Mouse (Mus musculus) E14TG2a.4 (cell line): ENCODE data around the gene Pacsin1.
A peak's percentile ranks its signal among the peaks of the same experiment; 100 is the strongest.

Source experiments
- H3K27me3 ChIP-seq: 2 replicates; pipeline ENCODE4 v1.6.1; 2014; ENCODE audit warnings: low read length, control low read depth; ENCODE audit not compliant: insufficient read depth
- H3K36me3 ChIP-seq: 2 replicates; pipeline ENCODE4 v1.6.1; 2014; ENCODE audit warnings: low read length, control low read depth; ENCODE audit not compliant: insufficient read depth
- H3K4me1 ChIP-seq: replicated peaks from 2 replicates; pipeline ENCODE4 v1.6.1; 2014; ENCODE audit warnings: low read depth, low read length, control low read depth
- H3K4me3 ChIP-seq: replicated peaks from 2 replicates; pipeline ENCODE4 v1.5.1; 2014; ENCODE audit warnings: mild to moderate bottlenecking, low read length
- H3K9me3 ChIP-seq: 2 replicates; pipeline ENCODE4 v1.6.1; 2014; ENCODE audit warnings: low read length, control low read depth
- CTCF ChIP-seq: conservative IDR thresholded peaks from 2 replicates; pipeline ENCODE4 v1.5.1; 2014; ENCODE audit warnings: low read length
- NANOG ChIP-seq: IDR thresholded peaks from 2 replicates; pipeline ENCODE4 v1.6.1; 2014; ENCODE audit warnings: borderline replicate concordance, low read length, mixed read lengths
- POU5F1 ChIP-seq: IDR thresholded peaks from 2 replicates; pipeline ENCODE4 v1.6.1; 2014; ENCODE audit warnings: low read length, borderline replicate concordance

The Pacsin1 gene

DNA sequence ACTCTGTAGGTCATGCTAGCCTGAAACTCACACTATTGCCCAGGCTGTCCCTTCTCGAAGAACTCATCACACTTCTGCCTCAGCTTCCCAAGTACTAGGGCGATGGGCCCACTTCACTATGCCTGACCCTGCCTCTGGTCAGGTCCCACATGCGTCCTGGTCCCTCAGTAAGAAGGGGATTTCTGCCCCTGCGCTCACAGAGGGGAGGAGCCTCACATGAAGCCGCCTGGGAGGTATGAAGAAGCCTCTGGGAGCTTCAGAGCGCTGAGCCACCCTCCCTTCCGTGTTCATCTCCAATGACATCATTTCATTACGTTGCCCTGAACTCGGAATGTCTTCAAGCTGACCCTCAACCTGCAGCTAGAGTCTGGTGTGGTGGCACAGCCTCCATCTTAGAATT is 11.6 kb upstream of the Pacsin1 start:
- peaks cover 9% of the 10 kb centered on the region for H3K27me3 ChIP-seq
- TF ChIP-seq CTCF (no peak), NANOG (no peak), POU5F1 (no peak)
- H3K4me3 ChIP-seq, result no peak overlapping the region
- peaks cover 47% of the 10 kb centered on the region for H3K4me1 ChIP-seq
- peaks cover 3% of the 10 kb centered on the region; the same call in 1 of the 2 replicates for H3K9me3 ChIP-seq
- no peaks in the 10 kb centered on the region for H3K36me3 ChIP-seq

DNA sequence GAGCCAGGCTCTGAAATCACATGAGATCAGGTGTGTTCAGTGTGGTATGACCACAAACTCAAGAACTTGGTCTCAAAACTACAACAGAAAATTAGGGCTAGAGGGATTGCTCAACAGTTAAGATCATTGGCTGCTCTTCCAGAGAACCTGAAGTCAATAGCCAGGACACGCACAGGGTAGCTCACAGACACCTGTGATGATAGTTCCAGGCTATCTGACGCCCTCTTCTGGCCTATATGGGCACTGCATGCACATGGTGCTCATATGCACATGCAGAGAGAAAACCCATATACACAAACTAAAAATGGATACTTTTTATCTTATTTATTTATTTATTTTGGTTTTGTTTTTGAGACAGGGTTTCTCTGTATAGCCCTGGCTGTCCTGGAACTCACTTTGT is 10.7 kb upstream of the Pacsin1 start:
- H3K27me3 ChIP-seq, result peaks cover 16% of the 10 kb centered on the region
- peaks cover 3% of the 10 kb centered on the region; the same call in 1 of the 2 replicates for H3K9me3 ChIP-seq
- H3K4me3 ChIP-seq, result no peak overlapping the region
- no peaks in the 10 kb centered on the region for H3K36me3 ChIP-seq
- TF ChIP-seq CTCF (peak; percentile 87), NANOG (no peak)
- H3K4me1 ChIP-seq, result peaks cover 39% of the 10 kb centered on the region

DNA sequence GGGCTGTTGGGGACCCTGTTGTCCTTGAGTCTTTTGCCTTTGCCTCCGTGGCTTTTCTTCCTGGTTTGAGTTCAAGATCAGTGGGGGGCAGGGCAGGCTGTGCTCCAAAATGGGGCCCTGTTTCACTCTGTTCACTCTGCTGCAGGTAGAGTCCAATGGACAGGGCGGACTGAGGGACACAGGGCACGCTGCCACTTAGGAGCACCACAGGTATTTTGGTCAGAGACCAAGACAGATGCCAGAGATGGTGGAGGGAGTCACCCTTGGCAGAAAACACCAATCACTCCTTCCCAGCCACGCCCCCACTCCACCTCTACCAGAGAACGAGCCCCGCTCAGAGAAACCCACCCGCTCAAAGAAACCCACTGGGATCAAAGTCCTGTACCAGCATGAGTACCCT is 9.5 kb upstream of the Pacsin1 start:
- Histone ChIP-seq H3K27me3 (peaks cover 22% of the 10 kb centered on the region), H3K9me3 (peaks cover 3% of the 10 kb centered on the region; the same call in 1 of the 2 replicates), H3K4me3 (peak overlapping the region; percentile 37; the same call in 1 of the 2 replicates), H3K36me3 (no peaks in the 10 kb centered on the region), H3K4me1 (peaks cover 45% of the 10 kb centered on the region)
- TF ChIP-seq NANOG (no peak), CTCF (no peak), POU5F1 (no peak)

DNA sequence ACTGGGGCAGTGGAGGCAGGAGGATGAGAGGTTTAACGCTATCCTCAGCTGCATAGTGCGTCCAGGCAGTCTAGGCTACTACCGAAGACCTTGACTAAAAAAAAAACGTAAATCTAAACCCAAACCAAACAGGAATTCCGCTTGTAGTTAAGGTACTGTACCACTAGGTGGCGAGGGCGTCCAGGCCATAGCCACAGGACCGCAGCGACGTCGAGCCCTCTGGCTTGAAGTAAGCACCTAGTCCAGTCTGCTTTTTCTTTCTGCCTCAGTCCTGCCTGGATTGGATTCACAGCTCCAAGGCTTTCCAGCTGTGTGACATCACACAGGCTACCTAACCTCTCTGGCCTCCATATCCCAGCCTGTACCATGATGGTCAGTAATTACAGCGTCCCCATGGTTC is 5.1 kb upstream of the Pacsin1 start:
- no peak for TF ChIP-seq POU5F1
- TF ChIP-seq CTCF, result peak; percentile 82
- Histone ChIP-seq H3K4me3 (no peak overlapping the region), H3K27me3 (peaks cover 49% of the 10 kb centered on the region), H3K4me1 (peaks cover 57% of the 10 kb centered on the region), H3K9me3 (peaks cover 3% of the 10 kb centered on the region; the same call in 1 of the 2 replicates), H3K36me3 (no peaks in the 10 kb centered on the region)

DNA sequence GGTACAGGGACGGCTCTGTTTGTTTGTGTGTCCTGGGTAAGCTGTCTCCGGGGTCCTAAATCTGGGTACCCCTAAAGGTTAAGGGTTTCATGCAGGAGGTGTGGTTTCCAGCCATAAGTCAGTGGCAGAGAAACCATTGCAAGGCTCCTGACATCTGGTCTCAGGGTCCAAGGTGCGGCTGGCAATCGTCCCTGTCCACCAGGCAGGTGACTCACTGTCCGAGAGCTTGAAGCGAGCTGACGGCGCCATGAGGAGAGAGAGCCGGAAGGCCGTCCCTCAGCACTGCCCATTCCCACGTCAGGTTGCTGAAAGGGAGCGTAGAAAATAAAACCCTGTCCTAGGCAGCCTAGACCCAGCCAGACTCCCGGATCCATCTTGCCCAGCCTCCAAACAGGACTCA is 4.7 kb upstream of the Pacsin1 start:
- peaks cover 53% of the 10 kb centered on the region for H3K27me3 ChIP-seq
- H3K4me3 ChIP-seq, result no peak overlapping the region
- TF ChIP-seq CTCF (no peak), POU5F1 (no peak), NANOG (no peak)

DNA sequence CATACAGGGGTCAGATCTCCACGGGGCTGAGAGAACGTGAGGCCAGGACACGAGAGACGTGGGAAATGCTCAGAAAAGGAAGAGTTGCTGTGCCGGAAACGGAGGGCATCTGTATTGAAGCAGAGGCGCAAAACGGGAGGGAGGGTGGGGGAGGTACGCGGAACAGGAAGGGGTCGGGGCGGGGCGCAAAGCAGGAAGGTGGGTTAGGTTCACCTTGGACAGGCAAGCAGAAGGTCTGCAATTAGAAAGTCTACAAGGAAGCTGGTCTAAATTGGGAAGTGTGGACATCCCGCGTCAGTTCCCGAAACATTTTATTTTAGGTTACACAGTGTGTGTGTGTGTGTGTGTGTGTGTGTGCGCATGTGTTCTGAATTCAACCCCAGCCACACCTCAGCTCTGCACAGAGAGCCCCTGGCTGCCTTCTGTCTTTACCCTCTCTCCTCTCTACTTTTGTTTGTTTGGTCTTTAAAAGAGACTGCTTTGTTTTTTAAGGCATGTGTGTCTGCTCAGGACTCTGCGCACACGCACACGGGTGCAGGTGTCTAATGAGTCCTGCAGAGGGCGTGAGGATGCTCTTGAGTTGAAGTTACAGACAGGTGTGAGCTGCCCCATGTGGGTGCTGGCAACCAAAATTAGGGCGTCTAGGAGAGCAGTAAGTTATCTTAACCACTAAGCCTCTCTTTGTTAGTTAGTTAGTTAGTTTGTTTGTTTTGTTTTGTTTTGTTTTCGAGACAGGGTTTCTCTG is 3.1 kb upstream of the Pacsin1 start:
- Histone ChIP-seq H3K4me3 (peak overlapping the region; percentile 4; the same call in 1 of the 2 replicates), H3K36me3 (no peaks in the 10 kb centered on the region), H3K4me1 (peaks cover 57% of the 10 kb centered on the region), H3K9me3 (peaks cover 3% of the 10 kb centered on the region; the same call in 1 of the 2 replicates), H3K27me3 (peaks cover 67% of the 10 kb centered on the region)
- TF ChIP-seq NANOG (no peak), CTCF (peak; percentile 27), POU5F1 (no peak)

More for the DNA sequence above, 4.7 kb upstream of the Pacsin1 start:
- Histone ChIP-seq H3K36me3 (no peaks in the 10 kb centered on the region), H3K4me1 (peaks cover 54% of the 10 kb centered on the region), H3K9me3 (peaks cover 3% of the 10 kb centered on the region; the same call in 1 of the 2 replicates)

DNA sequence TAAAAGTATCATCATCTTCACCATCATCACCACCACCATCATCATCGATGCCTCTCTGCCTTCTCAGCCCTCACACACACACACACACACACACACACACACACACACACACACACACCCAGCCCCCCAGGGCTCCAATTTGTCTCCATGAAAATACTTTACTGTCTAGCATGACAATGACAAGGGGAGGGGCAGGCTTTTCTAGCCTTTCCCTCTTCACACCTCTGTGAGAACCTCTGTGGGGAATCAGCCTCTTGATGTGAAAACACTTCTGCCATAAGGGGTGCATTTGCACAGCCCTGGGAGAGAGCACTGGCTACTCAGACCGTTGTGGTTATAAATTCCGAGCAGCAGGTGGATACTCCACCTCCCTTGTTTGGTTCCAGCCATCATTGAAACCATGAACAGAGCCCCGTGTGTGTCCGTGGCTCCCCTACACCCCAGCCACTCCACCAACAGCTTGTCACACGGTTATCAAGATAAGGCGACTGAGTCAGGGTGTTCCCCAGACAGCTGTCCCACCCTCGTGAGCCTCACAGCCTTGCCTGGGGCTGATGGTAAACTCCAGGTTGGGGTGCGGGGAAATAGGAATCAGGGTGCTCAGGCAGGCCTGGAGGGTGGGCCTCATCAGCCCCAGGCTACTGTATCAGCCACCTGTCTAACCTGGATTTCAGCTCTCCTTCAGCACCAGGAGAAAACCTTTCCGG is 1.9 kb upstream of the Pacsin1 start:
- TF ChIP-seq CTCF (no peak), NANOG (no peak), POU5F1 (no peak)
- Histone ChIP-seq H3K4me3 (peak overlapping the region; percentile 20; the same call in 1 of the 2 replicates), H3K4me1 (peaks cover 57% of the 10 kb centered on the region), H3K9me3 (no peaks in the 10 kb centered on the region), H3K36me3 (no peaks in the 10 kb centered on the region), H3K27me3 (peaks cover 71% of the 10 kb centered on the region)

DNA sequence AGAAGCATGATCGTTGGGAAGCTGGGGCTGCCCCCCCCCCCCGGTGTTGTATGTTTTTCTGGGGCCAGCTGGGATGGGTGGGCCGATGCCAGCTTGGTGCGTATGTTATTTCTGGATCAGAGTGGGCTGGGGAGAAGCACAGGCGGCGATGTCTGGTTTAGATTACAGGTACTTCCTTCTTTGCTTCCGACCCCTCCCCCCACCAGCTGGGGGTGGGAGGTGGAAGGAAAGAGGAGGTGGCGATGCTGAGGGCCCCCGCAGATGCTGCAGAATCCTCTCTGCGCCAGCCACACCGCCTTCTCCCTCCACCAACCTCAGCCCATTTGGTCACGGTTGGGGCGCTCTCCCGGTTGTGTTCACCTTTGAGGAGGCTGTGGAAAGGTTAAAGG is 696 bp downstream of the Pacsin1 start:
- Histone ChIP-seq H3K36me3 (no peaks in the 10 kb centered on the region), H3K9me3 (no peaks in the 10 kb centered on the region), H3K4me1 (peaks cover 49% of the 10 kb centered on the region), H3K27me3 (peaks cover 51% of the 10 kb centered on the region), H3K4me3 (peak overlapping the region; percentile 78)
- TF ChIP-seq CTCF (no peak), NANOG (no peak), POU5F1 (no peak)

DNA sequence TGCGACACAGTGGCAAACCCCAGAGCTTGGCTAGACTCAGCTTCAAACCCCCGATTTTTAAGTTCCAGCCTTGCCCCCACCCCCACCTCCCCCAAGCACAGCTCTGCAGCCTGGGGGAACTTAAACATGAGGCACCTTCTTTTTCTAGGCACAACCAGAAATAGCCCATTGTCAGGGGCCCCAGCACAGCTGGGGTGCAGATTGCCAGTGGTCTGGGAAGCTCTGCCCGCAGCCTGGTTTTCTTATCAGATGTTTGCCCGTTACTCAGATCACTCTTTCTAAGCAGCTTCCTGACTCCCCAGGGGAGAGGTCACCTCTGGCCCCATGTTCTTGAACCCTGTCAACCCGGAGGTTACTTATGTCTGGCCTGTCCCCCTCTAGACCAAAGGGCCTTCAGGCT is 1.1 kb downstream of the Pacsin1 start:
- Histone ChIP-seq H3K36me3 (no peaks in the 10 kb centered on the region), H3K27me3 (peaks cover 49% of the 10 kb centered on the region), H3K9me3 (no peaks in the 10 kb centered on the region), H3K4me3 (peak overlapping the region; percentile 78), H3K4me1 (peaks cover 52% of the 10 kb centered on the region)
- TF ChIP-seq CTCF (no peak), NANOG (no peak), POU5F1 (no peak)
